Mouse (Mus musculus): ENCODE measurements at regions not wholly inside any gene's neighbourhood (a gene's known extent, or its start where the extent isn't known, plus 50 kb on each side); places are given as distances from the start of the nearest gene placed in this dataset.

DNA sequence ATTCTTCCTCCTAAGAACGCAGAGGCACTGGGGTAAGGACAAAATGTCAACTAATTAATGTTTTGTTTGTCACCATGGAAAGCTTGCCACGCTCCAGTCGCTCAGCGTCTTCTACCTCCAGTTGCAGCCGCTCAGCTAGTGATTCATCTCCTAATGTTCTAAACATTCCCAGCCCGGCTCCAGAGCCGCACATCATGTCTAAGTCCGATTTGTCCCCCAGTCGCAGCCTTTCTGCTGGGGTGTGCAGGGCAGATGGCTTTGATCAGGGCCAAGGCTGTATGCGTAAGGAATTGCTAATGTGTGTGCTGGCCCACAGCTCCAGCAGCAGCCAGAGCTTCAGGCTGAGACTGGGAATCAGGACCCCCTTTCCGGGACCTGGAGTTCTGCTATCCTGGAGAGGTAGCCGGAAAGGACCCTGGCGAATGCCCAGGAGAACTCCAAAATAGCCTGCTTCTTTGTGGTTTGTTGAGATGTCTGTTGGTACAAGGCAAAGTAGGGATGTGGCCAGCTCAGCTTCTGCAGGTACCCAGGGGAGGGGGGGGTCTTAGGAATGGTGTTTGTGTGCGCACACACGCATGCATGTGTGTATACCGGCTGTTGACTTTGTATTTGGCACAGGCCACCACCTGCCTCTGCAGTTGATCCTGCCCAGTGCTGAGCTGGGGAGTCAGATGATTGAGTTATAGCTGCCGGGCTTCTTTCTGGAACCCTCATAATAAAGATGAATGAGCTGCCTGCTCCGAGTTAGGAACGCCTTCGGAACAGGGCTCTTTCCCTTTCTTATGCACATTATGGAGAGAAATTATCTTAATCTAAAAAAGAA is 143.0 kb upstream of the Kcng1 start:
- no peaks in the 10 kb centered on the region for H3K79me2 ChIP-seq (ENCODE audit: control insufficient read depth, insufficient read depth)
- no peaks in the 10 kb centered on the region for H3K36me3 ChIP-seq (ENCODE audit: control insufficient read depth, insufficient read depth)
- TF ChIP-seq CEBPB (IDR thresholded peaks at IDR 0.05; ENCODE audit: insufficient read depth, poor library complexity, severe bottlenecking) (no peak), POLR2AphosphoS2 (IDR thresholded peaks at IDR 0.05; ENCODE audit: insufficient read length, low read depth) (no peak), USF1 (IDR thresholded peaks at IDR 0.05; ENCODE audit: low read depth) (no peak), POLR2A (IDR thresholded peaks at IDR 0.05; ENCODE audit: insufficient read length, low read depth) (no peak), REST (IDR thresholded peaks at IDR 0.05; ENCODE audit: insufficient read depth, insufficient read length) (no peak), TCF3 (IDR thresholded peaks at IDR 0.05; ENCODE audit: insufficient read length, low read depth) (no peak), SRF (IDR thresholded peaks at IDR 0.05; ENCODE audit: control insufficient read depth, insufficient read length, low read depth) (no peak), TCF12 (IDR thresholded peaks at IDR 0.05; ENCODE audit: insufficient read depth, poor library complexity, severe bottlenecking) (no peak), MYOG (IDR thresholded peaks at IDR 0.05; ENCODE audit: control insufficient read depth in 1 of 3, insufficient read depth in 1 of 3, insufficient read length in 2 of 3, low read depth in 2 of 3) (no peak)
- no peaks in the 10 kb centered on the region for H3K27me3 ChIP-seq (ENCODE audit: control insufficient read depth, insufficient read depth, insufficient read length)
- H3ac ChIP-seq (ENCODE audit: control insufficient read depth, insufficient read length): no peak overlapping the region
- H3K4me3 ChIP-seq: no peak overlapping the region
- no peak overlapping the region for H3K4me2 ChIP-seq (ENCODE audit: low read depth)

DNA sequence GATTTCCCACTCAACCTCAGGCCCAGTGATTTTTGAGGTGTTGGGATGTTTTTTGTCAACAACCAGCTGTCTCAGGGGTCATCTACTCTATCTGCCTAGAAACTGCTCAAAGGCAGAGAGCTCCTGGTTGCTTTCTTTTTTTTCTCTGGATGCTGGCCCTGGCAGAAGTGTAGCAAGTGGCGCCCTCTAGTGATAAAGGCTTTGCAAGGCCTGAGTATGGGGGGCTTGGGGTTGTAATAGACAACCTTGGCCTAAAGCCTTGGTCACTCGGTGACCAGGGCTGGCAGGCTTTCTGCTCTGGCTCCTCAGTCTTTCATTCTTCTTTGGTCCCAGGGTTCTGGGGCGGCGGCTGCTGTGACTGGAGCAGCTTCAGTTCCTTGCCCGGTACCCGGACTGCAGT is 142.0 kb upstream of the Kcng1 start:
- TF ChIP-seq MAX (IDR thresholded peaks at IDR 0.05; ENCODE audit: low read depth) (no peak), REST (IDR thresholded peaks at IDR 0.05; ENCODE audit: insufficient read depth, insufficient read length) (no peak), CEBPB (IDR thresholded peaks at IDR 0.05; ENCODE audit: insufficient read depth, poor library complexity, severe bottlenecking) (no peak), MYOG (IDR thresholded peaks at IDR 0.05; ENCODE audit: control insufficient read depth in 1 of 3, insufficient read depth in 1 of 3, insufficient read length in 2 of 3, low read depth in 2 of 3) (no peak), MYOD1 (IDR thresholded peaks at IDR 0.05; ENCODE audit: control insufficient read depth in 1 of 3, insufficient read length in 2 of 3, low read depth in 2 of 3) (no peak), TCF3 (IDR thresholded peaks at IDR 0.05; ENCODE audit: insufficient read length, low read depth) (no peak)
- H3K79me2 ChIP-seq (ENCODE audit: control insufficient read depth, insufficient read depth): no peaks in the 10 kb centered on the region
- H3K36me3 ChIP-seq (ENCODE audit: control insufficient read depth, insufficient read depth): no peaks in the 10 kb centered on the region
- H3K4me2 ChIP-seq (ENCODE audit: low read depth): no peak overlapping the region
- H3K4me3 ChIP-seq: no peak overlapping the region
- no peak overlapping the region for H3ac ChIP-seq (ENCODE audit: control insufficient read depth, insufficient read length)
- no peaks in the 10 kb centered on the region for H3K27me3 ChIP-seq (ENCODE audit: control insufficient read depth, insufficient read depth, insufficient read length)

DNA sequence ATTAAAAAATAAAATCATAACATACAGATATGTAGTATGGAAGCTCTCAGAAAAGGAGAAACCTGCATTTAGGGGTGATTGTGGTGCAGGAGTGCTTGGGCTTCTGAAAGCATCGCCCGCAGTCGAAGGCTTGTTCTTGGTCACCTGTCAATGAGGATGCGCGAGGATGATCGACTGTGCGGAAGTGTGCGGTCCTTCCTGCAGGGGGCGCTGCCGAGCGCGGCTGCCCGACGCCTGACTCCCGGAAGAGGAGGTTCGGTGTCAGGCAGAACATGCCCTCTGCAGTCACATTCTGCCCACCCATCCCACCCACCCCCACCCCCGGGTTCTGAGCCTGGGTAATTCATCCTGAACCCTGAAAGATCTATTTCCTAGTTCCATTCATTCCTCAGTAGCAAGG is 133.6 kb upstream of the Kcng1 start:
- H3K36me3 ChIP-seq (ENCODE audit: control insufficient read depth, insufficient read depth): no peaks in the 10 kb centered on the region
- no peaks in the 10 kb centered on the region for H3K27me3 ChIP-seq (ENCODE audit: control insufficient read depth, insufficient read depth, insufficient read length)
- H3K79me2 ChIP-seq (ENCODE audit: control insufficient read depth, insufficient read depth): no peaks in the 10 kb centered on the region
- no peak overlapping the region for H3K4me3 ChIP-seq
- H3ac ChIP-seq (ENCODE audit: control insufficient read depth, insufficient read length): no peak overlapping the region
- TF ChIP-seq TCF12 (IDR thresholded peaks at IDR 0.05; ENCODE audit: insufficient read depth, poor library complexity, severe bottlenecking) (no peak), MYOG (IDR thresholded peaks at IDR 0.05; ENCODE audit: control insufficient read depth in 1 of 3, insufficient read depth in 1 of 3, insufficient read length in 2 of 3, low read depth in 2 of 3) (no peak), POLR2AphosphoS2 (IDR thresholded peaks at IDR 0.05; ENCODE audit: insufficient read length, low read depth) (no peak), TCF3 (IDR thresholded peaks at IDR 0.05; ENCODE audit: insufficient read length, low read depth) (no peak), CEBPB (IDR thresholded peaks at IDR 0.05; ENCODE audit: insufficient read depth, poor library complexity, severe bottlenecking) (no peak), USF1 (IDR thresholded peaks at IDR 0.05; ENCODE audit: low read depth) (no peak), MYOD1 (IDR thresholded peaks at IDR 0.05; ENCODE audit: control insufficient read depth in 1 of 3, insufficient read length in 2 of 3, low read depth in 2 of 3) (no peak), REST (IDR thresholded peaks at IDR 0.05; ENCODE audit: insufficient read depth, insufficient read length) (no peak), POLR2A (IDR thresholded peaks at IDR 0.05; ENCODE audit: insufficient read length, low read depth) (no peak), SRF (IDR thresholded peaks at IDR 0.05; ENCODE audit: control insufficient read depth, insufficient read length, low read depth) (no peak), MAX (IDR thresholded peaks at IDR 0.05; ENCODE audit: low read depth) (no peak)
- no peak overlapping the region for H3K4me2 ChIP-seq (ENCODE audit: low read depth)

DNA sequence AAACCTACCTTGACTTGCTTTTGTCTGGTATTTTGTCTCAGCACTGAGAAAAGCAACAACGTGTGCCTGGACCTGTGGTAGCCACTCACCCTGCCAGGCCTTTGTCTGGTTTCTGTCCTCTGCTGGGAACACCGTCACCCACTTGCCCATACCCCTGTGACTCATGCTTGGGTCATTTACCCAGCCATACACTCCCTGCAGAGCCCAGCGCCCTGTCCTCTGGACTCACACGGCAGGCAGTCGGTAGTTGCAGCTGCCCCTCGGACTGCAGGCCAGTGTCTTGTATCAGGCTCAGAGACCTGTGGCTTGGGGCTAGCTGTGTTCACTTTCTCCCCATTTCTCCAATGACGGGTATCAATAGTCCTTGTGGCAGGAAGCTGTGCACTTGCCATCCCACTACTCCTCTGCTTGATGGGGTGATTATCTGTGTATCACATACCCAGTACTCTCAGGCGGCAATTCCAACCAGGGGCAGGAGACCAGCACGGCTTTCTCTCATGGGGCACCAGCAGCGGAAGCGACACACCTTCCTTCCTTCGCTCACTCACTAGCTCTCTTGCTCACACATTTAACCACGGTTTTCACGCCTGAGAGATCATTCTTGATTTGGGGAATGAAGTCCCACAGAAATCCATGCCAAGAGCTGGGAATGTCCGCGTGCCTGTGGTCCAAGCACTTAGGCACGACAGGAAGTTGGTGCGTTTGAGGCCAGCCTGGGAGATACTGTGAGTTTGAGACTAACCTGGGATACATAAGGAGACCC is 132.8 kb upstream of the Kcng1 start:
- Histone ChIP-seq H3K79me2 (ENCODE audit: control insufficient read depth, insufficient read depth) (no peaks in the 10 kb centered on the region), H3K4me2 (ENCODE audit: low read depth) (peak overlapping the region; percentile 31), H3K4me3 (no peak overlapping the region), H3K36me3 (ENCODE audit: control insufficient read depth, insufficient read depth) (no peaks in the 10 kb centered on the region), H3ac (ENCODE audit: control insufficient read depth, insufficient read length) (no peak overlapping the region), H3K27me3 (ENCODE audit: control insufficient read depth, insufficient read depth, insufficient read length) (no peaks in the 10 kb centered on the region)
- TF ChIP-seq MYOD1 (IDR thresholded peaks at IDR 0.05; ENCODE audit: control insufficient read depth in 1 of 3, insufficient read length in 2 of 3, low read depth in 2 of 3): peak in 2 of 3 experiments; percentile 45 to 74
- TF ChIP-seq MYOG (IDR thresholded peaks at IDR 0.05; ENCODE audit: control insufficient read depth in 1 of 3, insufficient read depth in 1 of 3, insufficient read length in 2 of 3, low read depth in 2 of 3): peak in 2 of 3 experiments; percentile 40 to 68
- TF ChIP-seq E2F4 (IDR thresholded peaks at IDR 0.05; ENCODE audit: insufficient read depth): no peak
- no peak for TF ChIP-seq TCF3 (IDR thresholded peaks at IDR 0.05; ENCODE audit: insufficient read length, low read depth)
